Mouse (Mus musculus) kidney, adult 8-10 months (tissue): Measurements from ENCODE around the gene Akain1.

Experiments used
- DNase-seq, 2 experiments: peaks; one replicate each; pipeline ENCODE4 v3.0.0; 2022

Gene Akain1

GRCm38 (mm10) chr17:69487116-69487515 lies 48.0 kb downstream of the Akain1 start:
- no peak for DNase-seq

DNA sequence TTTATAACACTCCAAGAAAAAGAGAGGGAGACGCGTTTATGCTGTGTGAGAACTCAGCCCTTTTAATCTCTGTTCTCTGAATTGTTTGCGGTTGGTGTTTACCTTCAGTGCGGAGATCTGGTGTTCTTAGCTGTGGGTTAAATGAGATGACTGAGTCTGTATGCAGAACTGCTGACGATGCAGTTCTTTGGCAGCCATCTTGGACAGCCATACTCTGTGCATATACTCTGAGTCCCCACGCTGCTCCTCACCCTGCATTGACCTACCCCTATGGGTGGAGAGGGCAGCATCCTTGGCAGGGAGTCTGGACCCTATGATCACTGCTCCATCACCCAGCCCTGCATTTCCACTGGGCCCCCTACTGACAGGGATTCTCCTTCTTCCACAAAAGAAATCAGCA lies 48.8 kb downstream of the Akain1 start:
- no peak for DNase-seq

GRCm38 (mm10) chr17:69488826-69489225 lies 49.7 kb downstream of the Akain1 start:
- DNase-seq, result no peak

- DNase-seq, result no peak
Measured at GRCm38 (mm10) chr17:69492368-69492767, 53.2 kb downstream of the Akain1 start.

GRCm38 (mm10) chr17:69495531-69495930 lies 56.4 kb downstream of the Akain1 start:
- no peak for DNase-seq

DNA sequence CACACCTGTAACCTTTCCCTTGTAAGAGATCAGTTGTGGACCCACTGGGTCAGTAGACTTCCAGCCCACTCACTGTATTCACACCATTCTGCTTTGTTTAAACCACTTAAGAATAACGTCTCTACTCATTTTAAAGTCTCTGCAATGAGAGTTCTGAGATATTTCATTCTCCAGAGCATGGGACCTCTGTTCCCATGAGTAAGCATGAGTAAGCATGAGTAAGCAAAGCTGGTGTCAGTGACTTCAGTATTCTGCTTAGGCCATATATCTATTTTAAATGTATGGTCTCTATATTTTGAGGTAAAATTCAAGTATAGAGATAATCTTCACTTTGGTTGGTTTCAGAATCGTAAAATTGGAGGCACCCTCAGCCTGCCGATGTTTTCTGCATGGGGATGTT lies 57.0 kb downstream of the Akain1 start:
- no peak for DNase-seq

GRCm38 (mm10) chr17:69497315-69497714 lies 58.2 kb downstream of the Akain1 start:
- DNase-seq, result no peak

DNA sequence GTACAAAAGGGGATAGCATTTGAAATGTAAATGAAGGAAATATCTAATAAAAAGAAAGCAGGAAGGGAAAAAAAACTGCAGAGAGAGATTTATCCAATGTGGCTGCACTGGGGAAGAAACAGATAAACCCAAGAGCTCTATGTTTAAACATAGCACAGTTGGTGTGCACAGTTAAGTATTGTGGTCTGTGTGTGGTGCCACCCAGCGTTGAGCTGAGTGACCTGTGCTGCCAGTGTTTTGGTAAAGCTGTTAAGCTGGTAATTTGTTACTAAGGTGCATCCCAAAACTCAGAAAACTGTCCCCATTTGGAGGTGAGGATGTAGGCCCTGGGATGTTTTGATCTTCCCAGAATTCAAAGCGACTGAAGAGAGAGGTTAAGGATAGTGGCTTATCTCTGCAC lies 59.8 kb downstream of the Akain1 start:
- DNase-seq, result no peak

- DNase-seq, result no peak
Measured at GRCm38 (mm10) chr17:69499441-69499840, 60.3 kb downstream of the Akain1 start.

DNA sequence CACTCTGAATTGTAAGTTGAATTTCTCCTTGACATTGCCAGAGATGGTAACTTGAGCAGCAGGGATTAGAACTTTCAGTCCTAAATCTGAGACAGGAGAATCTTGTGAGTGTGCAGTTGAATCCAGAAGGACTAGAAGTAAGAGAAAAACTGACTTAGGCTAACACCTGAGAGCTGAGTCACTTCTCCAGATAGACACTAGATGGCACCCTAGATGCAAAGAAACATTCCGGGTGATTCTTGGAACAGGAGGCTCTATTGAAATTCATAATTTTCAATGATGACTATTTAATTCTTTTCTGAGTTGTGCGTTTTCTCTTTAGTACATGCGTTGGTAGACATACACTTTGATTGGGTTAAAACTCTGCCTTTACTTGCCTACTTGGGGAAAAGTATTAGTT lies 66.9 kb downstream of the Akain1 start:
- DNase-seq, result peak in 1 of 2 experiments; percentile 6

GRCm38 (mm10) chr17:69516344-69516907 lies 77.3 kb downstream of the Akain1 start:
- no peak for DNase-seq

DNA sequence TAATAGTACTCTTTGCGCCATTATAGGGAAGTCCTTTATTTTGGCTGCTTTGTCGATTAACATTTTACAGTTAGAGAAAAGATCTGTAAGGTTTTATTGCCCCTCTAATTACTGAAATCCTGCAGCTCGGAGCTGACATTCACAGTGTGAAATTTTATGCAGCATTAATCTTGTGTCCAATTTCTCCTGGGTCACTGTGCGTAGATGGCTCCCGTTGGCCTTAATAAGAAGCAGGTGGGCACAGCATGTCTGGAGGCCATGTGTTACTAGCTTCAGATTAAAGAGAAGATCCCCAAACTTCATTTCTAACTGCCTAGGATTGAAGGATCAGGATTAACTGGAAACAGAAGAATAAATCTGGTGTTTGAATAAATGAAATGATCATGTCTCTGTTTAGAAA lies 92.3 kb downstream of the Akain1 start:
- DNase-seq, result no peak
